Mouse (Mus musculus) kidney, adult 2 months (tissue): ENCODE measurements around the gene Cpne7. TPM values are rescaled to one million over a fixed set of nuclear protein-coding genes. Genes with fewer than 3 reads are reported as not detected.
A peak's percentile ranks its signal among the peaks of the same experiment; 100 is the strongest.

ENCODE experiments used
- DNase-seq: peaks from one replicate; pipeline ENCODE4 v3.0.0; 2021
- H3K27ac ChIP-seq: fragments of 200-500 bp; 2 replicates; pipeline ENCODE4 v1.5.1; 2012; ENCODE audit warnings: low read depth, low read length, control low read depth, inconsistent platforms; ENCODE audit not compliant: insufficient read depth
- H3K27me3 ChIP-seq: fragments of 200-500 bp; replicated peaks from 2 replicates; pipeline ENCODE4 v1.6.1; 2012; ENCODE audit warnings: mild to moderate bottlenecking, moderate library complexity, low read length, inconsistent platforms; ENCODE audit not compliant: control insufficient read depth, insufficient read depth
- H3K36me3 ChIP-seq: fragments of 200-500 bp; 2 replicates; pipeline ENCODE4 v1.6.1; 2012; ENCODE audit warnings: mild to moderate bottlenecking, moderate library complexity, low read length, inconsistent platforms; ENCODE audit not compliant: control insufficient read depth, insufficient read depth
- H3K4me1 ChIP-seq: fragments of 200-500 bp; 2 replicates; pipeline ENCODE4 v1.6.1; 2011; ENCODE audit warnings: low read length; ENCODE audit not compliant: control insufficient read depth, insufficient read depth
- H3K4me3 ChIP-seq: fragments of 200-500 bp; 2 replicates; pipeline ENCODE4 v1.5.1; 2011; ENCODE audit warnings: mild to moderate bottlenecking, low read depth, low read length, control low read depth; ENCODE audit not compliant: insufficient read depth
- CTCF ChIP-seq: fragments of 200-500 bp; conservative IDR thresholded peaks from 2 replicates; pipeline ENCODE4 v1.5.1; 2011; ENCODE audit warnings: low read depth, mild to moderate bottlenecking, control low read depth, low read length, moderate library complexity, mixed read lengths; ENCODE audit not compliant: insufficient read depth, insufficient read length
- POLR2A ChIP-seq: fragments of 200-500 bp; IDR thresholded peaks from one replicate; pipeline ENCODE4 v1.6.1; 2011; ENCODE audit warnings: low read depth, low read length, control low read depth
- WGBS: fragments of 180-500 bp; shearing (Covaris S2); methylation state at CpG from one replicate; pipeline ENCODE4 v1.1.7; 2018; 5-methylcytosine and 5-hydroxymethylcytosine counted together
- polyA plus RNA-seq: library from polyadenylated mRNA; depleted of rRNA; stranded (reverse); fragments of >200 nt; gene quantifications from 2 replicates; pipeline ENCODE4 v1.2.3, GENCODE M21; 2012; rRNA removed

Gene Cpne7
- polyA plus RNA-seq = 2.5 and 3.4 TPM in 2 replicates

DNA sequence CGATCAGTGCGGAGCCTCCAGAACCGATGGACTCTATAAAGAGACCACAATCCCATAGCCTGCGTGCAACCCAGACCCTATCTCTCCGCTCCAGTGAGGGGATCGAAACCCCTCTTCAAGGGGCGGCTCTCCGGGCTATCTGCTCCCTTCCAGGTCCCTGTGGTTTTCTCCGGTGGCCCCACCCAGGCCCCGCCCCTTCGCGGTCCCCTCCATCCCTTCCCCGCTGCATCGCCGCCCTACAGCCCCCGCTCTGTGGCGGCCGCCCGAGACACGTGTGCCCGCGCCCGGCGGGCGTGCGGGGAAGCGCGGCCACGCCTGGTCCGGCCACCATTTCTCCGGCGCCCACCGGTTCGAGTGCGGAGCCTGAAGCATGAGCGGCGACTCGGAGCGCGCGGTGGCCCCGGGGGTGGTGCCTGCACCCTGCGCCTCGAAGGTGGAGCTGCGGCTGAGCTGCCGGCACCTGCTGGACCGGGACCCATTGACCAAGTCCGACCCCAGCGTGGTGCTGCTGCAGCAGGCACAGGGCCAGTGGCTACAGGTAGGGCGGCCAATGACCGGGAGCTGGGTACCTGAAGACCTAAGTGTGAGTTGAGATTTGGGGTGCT is at the start of gene Cpne7:
Gene Cpne7, plus strand, starts transcription at position 248 of the 605 bp plus-strand sequence.
- Histone ChIP-seq H3K4me1 (no peaks in the 10 kb centered on the region), H3K4me3 (peak within 1 kb of the TSS; percentile 17), H3K27me3 (no peaks in the 10 kb centered on the region), H3K27ac (no peak within 1 kb of the TSS), H3K36me3 (no peaks in the 10 kb centered on the region)
- TF ChIP-seq POLR2A = no peak
- TF ChIP-seq CTCF = no peak
- WGBS = 2% methylated on average over 51 of the region's 51 CpGs
- DNase-seq = no peak

DNA sequence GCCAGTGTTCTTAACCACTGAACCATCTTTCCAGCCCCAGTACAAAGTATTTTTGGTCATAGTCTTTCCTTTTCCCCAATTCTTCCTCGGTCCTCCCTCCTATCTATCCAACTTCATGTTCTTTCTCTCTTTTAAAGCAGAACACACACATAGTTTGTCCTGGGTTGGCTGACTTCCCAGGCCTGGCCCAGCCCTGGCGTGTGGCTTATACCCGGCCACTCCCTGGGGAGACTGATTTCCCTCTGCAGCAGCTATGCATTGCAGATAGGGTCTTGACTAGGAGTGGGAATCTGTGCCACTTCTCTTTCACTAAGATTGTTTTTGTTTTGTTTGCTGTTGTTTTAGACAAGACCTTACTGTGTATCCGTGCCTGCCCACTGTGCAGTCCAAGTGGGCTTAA is 46.0 kb upstream of the Cpne7 start:
- 54% methylated on average over 4 of the region's 4 CpGs for WGBS
- H3K4me3 ChIP-seq = no peak overlapping the region
- TF ChIP-seq CTCF (no peak), POLR2A (no peak)
- no peaks in the 10 kb centered on the region; the same call in 1 of the 2 replicates for H3K36me3 ChIP-seq
- no peak overlapping the region for H3K27ac ChIP-seq
- peak; percentile 23 for DNase-seq
- H3K4me1 ChIP-seq = peaks cover 7% of the 10 kb centered on the region; the same call in 1 of the 2 replicates
- no peaks in the 10 kb centered on the region for H3K27me3 ChIP-seq

GRCm38 (mm10) chr8:123077213-123077612 is 40.0 kb upstream of the Cpne7 start:
- no peaks in the 10 kb centered on the region for H3K4me1 ChIP-seq
- DNase-seq = no peak
- no peak overlapping the region for H3K4me3 ChIP-seq
- no peak for TF ChIP-seq POLR2A
- no peak for TF ChIP-seq CTCF
- H3K36me3 ChIP-seq = no peaks in the 10 kb centered on the region
- H3K27ac ChIP-seq = no peak overlapping the region
- no peaks in the 10 kb centered on the region for H3K27me3 ChIP-seq
- 91% methylated on average over 6 of the region's 6 CpGs for WGBS

DNA sequence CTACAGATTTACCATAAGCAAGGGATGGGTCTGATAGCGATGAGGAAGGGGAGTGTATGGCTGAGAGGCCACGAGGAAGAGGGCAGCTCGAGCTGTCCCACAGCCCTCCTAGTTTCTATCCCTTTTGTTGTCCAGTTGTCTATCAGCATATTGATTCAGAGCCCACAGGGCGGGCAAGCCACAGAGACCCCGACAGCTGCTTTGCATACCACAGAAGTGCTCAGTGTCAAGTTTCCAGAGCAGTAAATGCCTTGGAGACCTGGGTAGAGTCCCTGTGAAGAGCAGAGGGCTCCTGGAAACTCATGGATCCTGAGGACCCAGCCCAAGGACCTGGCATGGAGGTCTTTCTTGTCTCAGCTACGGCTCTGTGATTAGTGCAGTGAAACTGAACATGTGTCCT is 34.2 kb upstream of the Cpne7 start:
- WGBS = 85% methylated on average over 6 of the region's 6 CpGs

GRCm38 (mm10) chr8:123083610-123084009 is 33.6 kb upstream of the Cpne7 start:
- no peak for DNase-seq
- WGBS = 92% methylated on average over 12 of the region's 12 CpGs
- TF ChIP-seq POLR2A (no peak), CTCF (no peak)
- Histone ChIP-seq H3K36me3 (no peaks in the 10 kb centered on the region), H3K27ac (no peak overlapping the region), H3K27me3 (no peaks in the 10 kb centered on the region), H3K4me3 (no peak overlapping the region), H3K4me1 (no peaks in the 10 kb centered on the region)

More for the DNA sequence above, 34.2 kb upstream of the Cpne7 start:
- no peaks in the 10 kb centered on the region for H3K27me3 ChIP-seq
- no peak for DNase-seq
- no peaks in the 10 kb centered on the region for H3K36me3 ChIP-seq
- no peak overlapping the region for H3K4me3 ChIP-seq
- no peaks in the 10 kb centered on the region for H3K4me1 ChIP-seq
- H3K27ac ChIP-seq = no peak overlapping the region
- no peak for TF ChIP-seq POLR2A
- TF ChIP-seq CTCF = no peak

DNA sequence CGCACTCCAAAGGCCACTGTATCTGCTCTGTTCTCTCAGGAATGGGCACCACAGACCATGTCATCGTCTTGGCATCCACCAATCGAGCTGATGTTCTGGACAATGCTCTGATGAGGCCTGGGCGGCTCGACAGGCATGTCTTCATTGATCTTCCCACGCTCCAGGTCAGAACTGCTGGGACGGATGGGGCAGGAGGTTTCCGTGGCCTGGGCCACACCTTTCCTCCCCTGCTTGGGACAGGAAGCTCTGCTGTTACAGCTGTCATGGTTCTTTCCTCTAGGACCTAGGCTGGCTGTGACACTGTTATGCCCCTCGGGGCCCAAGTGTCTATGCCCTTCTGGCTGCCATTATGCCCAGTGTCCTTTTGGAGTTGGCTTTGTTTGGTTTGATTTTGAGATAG is 29.9 kb upstream of the Cpne7 start:
- Histone ChIP-seq H3K27me3 (no peaks in the 10 kb centered on the region), H3K36me3 (no peaks in the 10 kb centered on the region; the same call in 1 of the 2 replicates), H3K4me3 (no peak overlapping the region), H3K4me1 (no peaks in the 10 kb centered on the region), H3K27ac (peak overlapping the region; percentile 42)
- DNase-seq = peak; percentile 48
- TF ChIP-seq POLR2A (no peak), CTCF (no peak)
- 68% methylated on average over 9 of the region's 9 CpGs for WGBS

DNA sequence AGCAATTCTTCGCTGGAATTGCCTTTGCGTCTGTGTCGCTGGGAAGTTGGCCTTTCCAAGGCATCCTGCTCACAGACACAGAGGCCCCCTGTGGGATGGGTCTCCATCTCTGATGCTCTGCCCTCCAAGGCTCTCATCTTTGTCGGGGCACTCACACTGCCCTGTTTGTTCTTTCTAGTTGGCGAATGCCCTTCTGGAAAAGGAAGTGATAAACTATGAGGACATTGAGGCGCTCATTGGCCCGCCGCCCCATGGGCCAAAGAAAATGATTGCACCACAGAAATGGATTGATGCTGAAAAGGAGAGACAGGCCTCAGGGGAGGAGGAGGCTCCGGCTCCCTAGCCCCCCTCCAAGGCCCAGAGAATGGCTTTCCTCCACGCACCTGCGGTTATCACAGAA is 20.0 kb upstream of the Cpne7 start:
- TF ChIP-seq POLR2A = no peak
- TF ChIP-seq CTCF = no peak
- WGBS = 88% methylated on average over 11 of the region's 11 CpGs
- no peak for DNase-seq
- H3K4me1 ChIP-seq = peaks cover 3% of the 10 kb centered on the region; the same call in 1 of the 2 replicates
- no peak overlapping the region for H3K27ac ChIP-seq
- no peak overlapping the region for H3K4me3 ChIP-seq
- H3K27me3 ChIP-seq = no peaks in the 10 kb centered on the region
- peaks cover 1% of the 10 kb centered on the region; the same call in 1 of the 2 replicates for H3K36me3 ChIP-seq
